Mouse (Mus musculus): ENCODE data around the gene Prkaa2. TPM values are rescaled to one million over a fixed set of nuclear protein-coding genes. Genes with fewer than 3 reads are reported as not detected.

Prkaa2 gene
- polyA plus RNA-seq, 1 experiment = 11.8 TPM

DNA sequence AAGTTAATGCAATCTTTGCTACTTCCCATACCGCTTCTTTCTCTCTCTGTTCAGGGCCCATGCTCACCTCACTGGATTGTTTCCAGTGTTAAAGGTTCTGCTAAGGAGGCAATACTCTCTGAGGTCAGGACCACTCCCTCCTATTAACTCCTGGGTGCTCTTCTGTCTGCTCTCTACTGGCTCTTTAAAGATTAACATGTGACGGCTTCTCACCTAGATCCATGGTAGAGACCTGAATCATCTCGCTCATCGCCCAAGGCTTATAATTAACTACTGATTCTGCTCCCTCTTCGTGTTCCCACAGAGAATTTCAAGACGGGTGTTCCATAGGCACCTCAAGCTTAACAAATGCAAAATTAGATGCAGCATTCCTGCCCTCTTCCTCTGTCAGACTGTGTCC lies 33.5 kb downstream of the Prkaa2 start:
- TF ChIP-seq CTCF (IDR thresholded peaks at IDR 0.05; ENCODE audit: borderline replicate concordance, extremely low read depth, insufficient read depth, insufficient read length) (no peak), POLR2A (IDR thresholded peaks at IDR 0.05; ENCODE audit: borderline replicate concordance, extremely low read depth, insufficient read depth, insufficient read length, poor library complexity, severe bottlenecking) (no peak)
- DNase-seq (ENCODE audit: low read depth) = no peak

DNA sequence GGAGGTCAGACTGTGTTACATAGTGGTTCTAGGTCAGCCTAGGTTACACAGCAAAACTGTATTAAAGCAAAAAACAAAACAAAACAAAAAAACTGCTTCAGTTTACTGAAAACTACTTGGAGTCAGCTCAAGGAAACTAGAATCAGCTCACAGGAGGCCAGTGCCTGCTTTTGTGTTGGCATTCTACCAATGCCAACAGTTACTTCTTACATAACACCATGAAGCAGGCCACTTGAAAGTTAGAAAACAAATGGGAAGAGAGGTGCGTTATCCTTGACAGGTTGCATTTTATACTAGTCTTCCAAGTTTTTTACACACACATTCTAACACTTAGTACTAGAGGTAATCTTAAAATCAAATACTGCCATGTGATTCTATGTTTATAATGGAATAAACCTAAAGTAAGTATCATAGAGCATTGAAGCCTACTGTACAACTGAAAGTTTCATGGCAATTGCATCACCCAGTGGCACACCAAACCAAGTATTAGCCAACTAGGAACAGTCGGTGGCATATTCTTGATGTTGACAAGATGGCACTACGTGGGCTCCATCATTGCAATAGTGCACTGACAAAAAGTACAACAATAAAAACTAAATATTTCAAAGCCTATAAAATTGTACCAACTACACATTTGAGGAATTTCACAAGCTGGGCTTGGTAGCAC lies 37.8 kb downstream of the Prkaa2 start:
- DNase-seq (ENCODE audit: low read depth) = no peak
- TF ChIP-seq CTCF (IDR thresholded peaks at IDR 0.05; ENCODE audit: borderline replicate concordance, extremely low read depth, insufficient read depth, insufficient read length) (no peak), POLR2A (IDR thresholded peaks at IDR 0.05; ENCODE audit: borderline replicate concordance, extremely low read depth, insufficient read depth, insufficient read length, poor library complexity, severe bottlenecking) (no peak)

- TF ChIP-seq CTCF (IDR thresholded peaks at IDR 0.05; ENCODE audit: borderline replicate concordance, extremely low read depth, insufficient read depth, insufficient read length) (peak; percentile 72), POLR2A (IDR thresholded peaks at IDR 0.05; ENCODE audit: borderline replicate concordance, extremely low read depth, insufficient read depth, insufficient read length, poor library complexity, severe bottlenecking) (no peak)
- peak; percentile 74 for DNase-seq (ENCODE audit: low read depth)
These were observed 38.7 kb downstream of the Prkaa2 start for GRCm38 (mm10) chr4:105070982-105071381.

DNA sequence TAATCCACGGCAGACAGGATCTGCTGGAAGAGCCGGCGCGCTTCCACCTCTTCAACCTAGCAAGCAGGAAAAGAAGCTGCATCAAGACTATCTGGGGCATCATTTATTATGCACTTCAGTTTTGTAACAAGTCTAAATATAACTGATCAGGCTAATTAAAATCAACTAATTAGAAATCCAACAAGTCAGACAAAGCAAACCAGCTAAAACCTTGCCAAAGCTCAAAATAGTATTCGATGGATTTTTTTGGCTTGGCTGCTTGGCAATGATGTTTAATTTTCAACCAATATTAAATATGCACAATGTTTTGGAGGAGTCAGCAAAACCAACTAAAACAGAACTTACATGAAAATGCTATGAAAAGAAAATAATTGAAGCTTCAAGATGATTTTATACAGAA lies 58.4 kb downstream of the Prkaa2 start:
- peak; percentile 14 for DNase-seq (ENCODE audit: low read depth)
- TF ChIP-seq CTCF (IDR thresholded peaks at IDR 0.05; ENCODE audit: borderline replicate concordance, extremely low read depth, insufficient read depth, insufficient read length) (no peak), POLR2A (IDR thresholded peaks at IDR 0.05; ENCODE audit: borderline replicate concordance, extremely low read depth, insufficient read depth, insufficient read length, poor library complexity, severe bottlenecking) (no peak)

DNA sequence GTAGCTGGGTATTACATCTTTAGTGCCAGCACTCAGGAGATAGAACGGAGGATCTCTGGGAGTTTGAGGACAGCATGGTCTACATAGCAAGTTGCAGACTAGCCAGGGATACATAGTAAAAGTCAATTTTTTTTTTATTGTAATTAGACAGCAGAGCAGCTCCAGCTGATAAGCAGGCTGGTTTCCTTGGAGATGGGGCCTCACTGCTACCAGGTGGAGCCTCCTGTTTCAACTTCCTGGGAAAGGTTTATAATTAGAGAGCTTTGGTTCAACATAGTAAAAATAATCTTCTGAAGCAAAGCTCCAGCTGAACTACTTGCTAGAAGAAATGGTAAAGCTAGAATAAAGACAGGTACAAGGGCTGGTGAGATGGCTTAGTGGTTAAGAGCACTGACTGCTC lies 59.6 kb downstream of the Prkaa2 start:
- no peak for DNase-seq (ENCODE audit: low read depth)

DNA sequence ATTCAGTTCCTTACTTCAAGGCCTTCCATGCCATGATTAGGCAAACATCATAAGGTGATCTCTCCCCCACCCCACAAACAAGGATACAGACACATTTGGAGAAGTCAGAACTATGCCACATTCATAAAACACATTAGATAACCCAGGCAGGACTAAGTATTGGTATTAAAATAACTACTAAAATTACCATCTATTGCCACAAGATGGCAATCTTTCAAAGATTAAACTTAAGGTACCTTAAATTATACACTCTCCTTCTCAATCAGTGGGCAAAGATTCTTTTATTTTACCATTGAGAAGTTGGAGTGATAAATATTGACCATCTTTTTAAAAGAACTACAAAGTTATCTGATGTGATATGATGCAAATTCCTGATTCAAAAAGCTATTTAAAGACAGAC lies 75.4 kb downstream of the Prkaa2 start:
- DNase-seq (ENCODE audit: low read depth) = peak; percentile 43
- no peak for TF ChIP-seq POLR2A (IDR thresholded peaks at IDR 0.05; ENCODE audit: borderline replicate concordance, extremely low read depth, insufficient read depth, insufficient read length, poor library complexity, severe bottlenecking)

More for the DNA sequence above, 59.6 kb downstream of the Prkaa2 start:
- TF ChIP-seq POLR2A (IDR thresholded peaks at IDR 0.05; ENCODE audit: borderline replicate concordance, extremely low read depth, insufficient read depth, insufficient read length, poor library complexity, severe bottlenecking) (no peak), CTCF (IDR thresholded peaks at IDR 0.05; ENCODE audit: borderline replicate concordance, extremely low read depth, insufficient read depth, insufficient read length) (no peak)

- peak; percentile 27 for DNase-seq (ENCODE audit: low read depth)
- no peak for TF ChIP-seq POLR2A (IDR thresholded peaks at IDR 0.05; ENCODE audit: borderline replicate concordance, extremely low read depth, insufficient read depth, insufficient read length, poor library complexity, severe bottlenecking)
- peak; percentile 21; the same call in 1 of the 2 replicates for TF ChIP-seq CTCF (IDR thresholded peaks at IDR 0.05; ENCODE audit: borderline replicate concordance, extremely low read depth, insufficient read depth, insufficient read length)
These were observed 76.5 kb downstream of the Prkaa2 start for GRCm38 (mm10) chr4:105033153-105033552.

- peak; percentile 14 for DNase-seq (ENCODE audit: low read depth)
- TF ChIP-seq POLR2A (IDR thresholded peaks at IDR 0.05; ENCODE audit: borderline replicate concordance, extremely low read depth, insufficient read depth, insufficient read length, poor library complexity, severe bottlenecking) (no peak), CTCF (IDR thresholded peaks at IDR 0.05; ENCODE audit: borderline replicate concordance, extremely low read depth, insufficient read depth, insufficient read length) (no peak)
These were observed 78.6 kb downstream of the Prkaa2 start for GRCm38 (mm10) chr4:105031104-105031503.

DNA sequence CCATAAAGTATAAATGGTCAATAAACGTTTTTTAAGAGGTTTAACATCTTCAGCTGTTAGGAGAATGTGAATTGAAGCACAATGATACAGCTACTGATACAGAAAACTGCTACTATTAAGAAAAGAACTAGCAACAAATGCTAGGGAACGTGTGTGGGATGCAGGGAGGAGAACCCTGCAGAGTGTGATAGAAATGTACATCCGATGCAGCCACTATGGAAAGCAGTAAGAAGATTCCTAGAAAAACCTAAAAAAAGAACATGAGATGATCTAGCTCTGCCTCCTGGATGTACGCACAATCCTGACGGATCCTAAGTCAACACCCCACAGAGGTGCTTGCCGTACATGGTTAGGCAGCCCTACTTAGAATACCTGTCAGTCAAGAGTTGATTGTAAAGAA lies 82.4 kb downstream of the Prkaa2 start:
- DNase-seq (ENCODE audit: low read depth) = no peak
- no peak for TF ChIP-seq CTCF (IDR thresholded peaks at IDR 0.05; ENCODE audit: borderline replicate concordance, extremely low read depth, insufficient read depth, insufficient read length)
- TF ChIP-seq POLR2A (IDR thresholded peaks at IDR 0.05; ENCODE audit: borderline replicate concordance, extremely low read depth, insufficient read depth, insufficient read length, poor library complexity, severe bottlenecking) = no peak

- TF ChIP-seq POLR2A (IDR thresholded peaks at IDR 0.05; ENCODE audit: borderline replicate concordance, extremely low read depth, insufficient read depth, insufficient read length, poor library complexity, severe bottlenecking) (no peak), CTCF (IDR thresholded peaks at IDR 0.05; ENCODE audit: borderline replicate concordance, extremely low read depth, insufficient read depth, insufficient read length) (no peak)
- DNase-seq (ENCODE audit: low read depth) = peak; percentile 43
These were observed 93.6 kb downstream of the Prkaa2 start for GRCm38 (mm10) chr4:105016006-105016613.

GRCm38 (mm10) chr4:105015496-105015895 lies 94.2 kb downstream of the Prkaa2 start:
- no peak for DNase-seq (ENCODE audit: low read depth)
- TF ChIP-seq CTCF (IDR thresholded peaks at IDR 0.05; ENCODE audit: borderline replicate concordance, extremely low read depth, insufficient read depth, insufficient read length) (no peak), POLR2A (IDR thresholded peaks at IDR 0.05; ENCODE audit: borderline replicate concordance, extremely low read depth, insufficient read depth, insufficient read length, poor library complexity, severe bottlenecking) (no peak)

GRCm38 (mm10) chr4:105013718-105014117 lies 96.0 kb downstream of the Prkaa2 start:
- DNase-seq (ENCODE audit: low read depth) = no peak
- TF ChIP-seq CTCF (IDR thresholded peaks at IDR 0.05; ENCODE audit: borderline replicate concordance, extremely low read depth, insufficient read depth, insufficient read length) (no peak), POLR2A (IDR thresholded peaks at IDR 0.05; ENCODE audit: borderline replicate concordance, extremely low read depth, insufficient read depth, insufficient read length, poor library complexity, severe bottlenecking) (no peak)

Measured in brain, embryonic 14.5 days (tissue).